Comparison of ENCODE assay signal across 24 mouse cellular contexts in genomic region chr6:146309335-146309734, GRCm38 (mm10).
A peak's percentile ranks its signal among the peaks of the same experiment; 100 is the strongest.
DNase-seq lines count a peak whose midpoint lies in the region; ATAC-seq and TF ChIP-seq lines count a peak whose summit lies in the region.
"Had no signal": no experiment of that assay in that cellular context is flagged by ENCODE, and none has a peak within 500 bp of the region (broad histone marks: within the 10 kb centered on the region; RNA-seq: fewer than 3 reads in every experiment).

No protein-coding gene starts in this region.

- H3K9me3 ChIP-seq in kidney, embryonic 14.5 days (ENCODE audit: control insufficient read depth, low read length): no peaks in the 10 kb centered on the region
- no peaks in the 10 kb centered on the region for H3K9me3 ChIP-seq in liver, embryonic 13.5 days (replicated peaks)
- H3K9me3 ChIP-seq in liver, postnatal 0 days (ENCODE audit: low read length): no peaks in the 10 kb centered on the region
- H3K9me3 ChIP-seq: embryonic facial prominence, embryonic 13.5 days; hindbrain, embryonic 12.5 days had no signal

- no peaks in the 10 kb centered on the region for H3K4me1 ChIP-seq in kidney, embryonic 14.5 days (ENCODE audit: control insufficient read depth, insufficient read depth, low read length)
- peaks cover 5% of the 10 kb centered on the region; the same call in 1 of the 2 replicates for H3K4me1 ChIP-seq in liver, embryonic 13.5 days (replicated peaks)
- H3K4me1 ChIP-seq in liver, postnatal 0 days (ENCODE audit: insufficient read depth): no peaks in the 10 kb centered on the region
- H3K4me1 ChIP-seq: embryonic facial prominence, embryonic 13.5 days; hindbrain, embryonic 12.5 days had no signal

- no peaks in the 10 kb centered on the region for H3K36me3 ChIP-seq in kidney, embryonic 14.5 days (ENCODE audit: control insufficient read depth, insufficient read depth, low read length)
- H3K36me3 ChIP-seq in liver, embryonic 13.5 days: no peaks in the 10 kb centered on the region
- peaks cover 16% of the 10 kb centered on the region; the same call in 1 of the 2 replicates for H3K36me3 ChIP-seq in liver, postnatal 0 days (replicated peaks; ENCODE audit: insufficient read depth, low read length)
- H3K36me3 ChIP-seq: embryonic facial prominence, embryonic 13.5 days; hindbrain, embryonic 12.5 days had no signal

- 91% methylated on average over 1 of the region's 1 CpGs for WGBS in kidney, embryonic 14.5 days
- 48% methylated on average over 1 of the region's 1 CpGs for WGBS in liver, embryonic 13.5 days (ENCODE audit: insufficient replicate concordance)
- WGBS in liver, postnatal 0 days (ENCODE audit: insufficient replicate concordance): 61% methylated on average over 1 of the region's 1 CpGs

- no peak for TF ChIP-seq EP300 in liver, postnatal 0 days (IDR thresholded peaks at IDR 0.05; ENCODE audit: low read depth)

- H3K27ac ChIP-seq in kidney, embryonic 14.5 days (ENCODE audit: low read depth, low read length): peak overlapping the region; percentile 39; the same call in 1 of the 2 replicates
- no peak overlapping the region for H3K27ac ChIP-seq in liver, embryonic 13.5 days
- no peak overlapping the region for H3K27ac ChIP-seq in liver, postnatal 0 days (ENCODE audit: low read depth)
- H3K27ac ChIP-seq: embryonic facial prominence, embryonic 13.5 days; gastrocnemius, adult 2 months; hindbrain, embryonic 12.5 days had no signal

- H3K9ac ChIP-seq in kidney, embryonic 14.5 days (ENCODE audit: low read depth, low read length): no peak overlapping the region
- H3K9ac ChIP-seq in liver, embryonic 13.5 days: no peak overlapping the region
- H3K9ac ChIP-seq in liver, postnatal 0 days (replicated peaks): no peak overlapping the region
- H3K9ac ChIP-seq: embryonic facial prominence, embryonic 13.5 days; hindbrain, embryonic 12.5 days had no signal

- no peak overlapping the region for H3K4me2 ChIP-seq in kidney, embryonic 14.5 days (replicated peaks; ENCODE audit: low read depth, low read length)
- no peak overlapping the region for H3K4me2 ChIP-seq in liver, embryonic 13.5 days
- no peak overlapping the region for H3K4me2 ChIP-seq in liver, postnatal 0 days (ENCODE audit: low read depth, low read length)
- H3K4me2 ChIP-seq: embryonic facial prominence, embryonic 13.5 days; hindbrain, embryonic 12.5 days had no signal

- H3K4me3 ChIP-seq in kidney, embryonic 14.5 days (ENCODE audit: low read length): no peak overlapping the region
- H3K4me3 ChIP-seq in liver, embryonic 13.5 days (replicated peaks): no peak overlapping the region
- no peak overlapping the region for H3K4me3 ChIP-seq in liver, postnatal 0 days (ENCODE audit: low read depth, low read length)
- H3K4me3 ChIP-seq: embryonic facial prominence, embryonic 13.5 days; gastrocnemius, adult 2 months; hindbrain, embryonic 12.5 days had no signal

- no peaks in the 10 kb centered on the region for H3K27me3 ChIP-seq in kidney, embryonic 14.5 days (ENCODE audit: control insufficient read depth, insufficient read depth, low read length)
- H3K27me3 ChIP-seq in liver, embryonic 13.5 days: no peaks in the 10 kb centered on the region
- no peaks in the 10 kb centered on the region for H3K27me3 ChIP-seq in liver, postnatal 0 days (ENCODE audit: insufficient read depth, low read length)
- H3K27me3 ChIP-seq: CH12.LX; embryonic facial prominence, embryonic 13.5 days; hindbrain, embryonic 12.5 days had no signal

- no peak for DNase-seq in kidney, postnatal 4 days
- no peak for DNase-seq in liver, embryonic 13.5 days
- DNase-seq in liver, postnatal 0 days: no peak
- no peak for DNase-seq in embryo, embryonic 11 days
- DNase-seq: adrenal gland, postnatal 14 days; cerebellum, adult 11 months; cerebellum, adult 8-10 months; cerebellum, postnatal 14 days; gastrocnemius, adult 2 months; gastrocnemius, postnatal 36 days; heart, adult 11 months; heart, postnatal 10 days; heart, postnatal 4 days had no signal

- no peak for TF ChIP-seq CTCF in liver, postnatal 0 days (IDR thresholded peaks at IDR 0.05; ENCODE audit: low read depth)

- no peak for ATAC-seq in kidney, embryonic 14.5 days (ENCODE audit: low FRiP score, low TSS enrichment)
- ATAC-seq in liver, embryonic 13.5 days (ENCODE audit: low read depth): peak; percentile 62; the same call in 1 of the 2 replicates
- no peak for ATAC-seq in liver, postnatal 0 days
- ATAC-seq in common myeloid progenitor, adult 5-6 weeks (replicated peaks; ENCODE audit: low read depth, poor library complexity, severe bottlenecking): peak; percentile 58; the same call in 1 of the 2 replicates
- peak; percentile 96 for ATAC-seq in megakaryocyte-erythroid progenitor cell, adult 5-6 weeks (replicated peaks; ENCODE audit: low FRiP score, low TSS enrichment, poor library complexity, severe bottlenecking)
- ATAC-seq in cerebellum, adult (ENCODE audit: insufficient number of reproducible peaks, low FRiP score, low TSS enrichment): no peak
- ATAC-seq: activated CD4-positive, CD25-positive, alpha-beta regulatory T cell, adult 4 months; forebrain, embryonic 14.5 days; hindbrain, embryonic 16.5 days; inflammation-experienced regulatory T-cells, adult 6 months had no signal

Comparison
In these comparisons a context has a peak if more than half of its experiments do, and no peak if none do; other contexts are left out.
1. ATAC-seq: peak in liver, embryonic 13.5 days (single experiment), common myeloid progenitor, adult 5-6 weeks (single experiment) and megakaryocyte-erythroid progenitor cell, adult 5-6 weeks (single experiment); none in kidney, embryonic 14.5 days (single experiment), liver, postnatal 0 days (single experiment) and cerebellum, adult (single experiment).